Mouse (Mus musculus) CH12.LX (cell line): ENCODE measurements around the gene Psap.

Source experiments
- CTCF ChIP-seq, 2 experiments: IDR thresholded peaks in 1 of 2; conservative IDR thresholded peaks in 1 of 2; 2 replicates each; pipeline ENCODE4 v1.5.1; 2011 to 2012; ENCODE audit warnings: low read depth in 2 of 2, low read length in 2 of 2, improper control_type of control experiment in 1 of 2, inconsistent platforms in 1 of 2, mild to moderate bottlenecking in 1 of 2, moderate library complexity in 1 of 2
- POLR2A ChIP-seq: IDR thresholded peaks from 2 replicates; pipeline ENCODE4 v1.6.1; 2011; ENCODE audit warnings: low read depth, mild to moderate bottlenecking, improper control_type of control experiment, low read length

- TF ChIP-seq POLR2A (no peak), CTCF (conservative IDR thresholded peaks at IDR 0.05 in 1 of 2, IDR thresholded peaks at IDR 0.05 in 1 of 2; ENCODE audit: low read depth in 2 of 2, low read length in 2 of 2) (no peak)
Observed at GRCm38 (mm10) chr10:60290026-60290738, 12.8 kb downstream of the Psap start.
